Mouse (Mus musculus) cortical plate, adult 2 months (tissue): ENCODE data around the gene Hpcal1. TPM values are rescaled to one million over a fixed set of nuclear protein-coding genes. Genes with fewer than 3 reads are reported as not detected.

Experiments used
- H3K27ac ChIP-seq: fragments of 200-500 bp; 2 replicates; pipeline ENCODE4 v1.5.1; 2012; ENCODE audit warnings: low read length, control low read depth, inconsistent platforms; ENCODE audit not compliant: insufficient read depth
- H3K4me1 ChIP-seq: fragments of 200-500 bp; 2 replicates; pipeline ENCODE4 v1.6.1; 2011; ENCODE audit warnings: low read length; ENCODE audit not compliant: control insufficient read depth, insufficient read depth
- H3K4me3 ChIP-seq: fragments of 200-500 bp; 2 replicates; pipeline ENCODE4 v1.5.1; 2011; ENCODE audit warnings: mild to moderate bottlenecking, low read length, control low read depth; ENCODE audit not compliant: insufficient read depth
- CTCF ChIP-seq: fragments of 200-500 bp; IDR thresholded peaks from 2 replicates; pipeline ENCODE4 v1.5.1; 2011; ENCODE audit warnings: mild to moderate bottlenecking, control low read depth, low read length; ENCODE audit not compliant: insufficient read depth; ENCODE audit errors: extremely low read depth
- POLR2A ChIP-seq: fragments of 200-500 bp; IDR thresholded peaks from 2 replicates; pipeline ENCODE4 v1.6.1; 2011; ENCODE audit warnings: mild to moderate bottlenecking, low read length, control low read depth; ENCODE audit not compliant: insufficient read depth; ENCODE audit errors: extremely low read depth
- polyA plus RNA-seq: library from polyadenylated mRNA; depleted of rRNA; stranded (reverse); fragments of >200 nt; gene quantifications from 2 replicates; pipeline ENCODE4 v1.2.3, GENCODE M21; 2012

Gene Hpcal1
- polyA plus RNA-seq, 1 experiment, result 71.1 TPM

DNA sequence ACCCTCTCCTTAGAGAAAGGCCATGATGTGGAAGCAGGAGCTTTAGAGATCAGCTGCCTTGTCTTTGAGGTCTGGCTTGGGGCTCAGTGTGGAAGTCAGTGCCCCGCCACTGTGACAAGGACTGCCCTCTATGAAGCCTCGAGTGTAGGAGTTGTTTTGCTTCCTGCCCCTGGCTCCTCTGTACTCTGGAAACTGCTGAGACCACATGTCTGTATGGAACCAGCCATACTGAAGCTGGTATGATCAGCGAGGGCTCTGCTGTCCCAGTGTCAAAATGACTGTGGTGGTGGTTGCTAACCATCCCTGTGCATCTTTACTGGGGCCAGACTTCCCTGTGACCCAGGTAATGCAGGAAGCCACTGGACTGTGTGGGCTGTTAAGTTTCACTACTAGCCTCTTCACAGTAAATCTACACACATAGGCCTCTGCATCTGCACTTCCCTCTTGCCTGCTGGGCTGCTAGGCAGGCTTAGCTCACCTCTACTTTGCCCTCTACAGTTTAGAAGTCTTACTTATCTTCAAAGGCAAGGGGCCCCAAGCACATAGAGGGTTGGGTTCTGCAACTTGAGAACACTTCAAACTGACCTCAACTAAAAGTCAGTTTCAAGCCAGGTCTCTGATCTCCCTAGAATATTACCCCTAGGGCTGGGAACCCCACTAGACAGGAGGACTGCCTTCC lies 33.9 kb downstream of the Hpcal1 start:
- H3K4me3 ChIP-seq, result no peak overlapping the region
- TF ChIP-seq POLR2A, result no peak
- TF ChIP-seq CTCF, result no peak

DNA sequence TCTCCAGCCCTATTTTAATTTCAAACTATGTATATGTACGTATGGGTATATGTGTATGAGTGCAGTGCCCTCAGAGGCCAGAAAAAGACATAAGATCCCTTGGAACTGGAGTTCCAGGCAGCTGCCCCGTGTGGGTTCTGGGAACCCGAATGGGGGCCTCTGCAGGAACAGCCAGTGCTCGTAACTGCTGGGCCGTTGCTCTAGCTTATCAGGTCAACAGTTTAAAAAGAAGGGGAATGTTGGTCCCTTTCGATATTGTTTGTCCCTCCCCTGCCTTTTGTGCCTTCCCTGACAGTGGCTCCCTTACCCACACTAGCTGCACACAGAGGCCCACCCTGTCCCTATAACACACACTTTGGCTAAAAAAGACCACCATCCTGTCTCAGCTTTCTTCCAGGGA lies 34.9 kb downstream of the Hpcal1 start:
- Histone ChIP-seq H3K27ac (no peak overlapping the region), H3K4me3 (no peak overlapping the region), H3K4me1 (peaks cover 4% of the 10 kb centered on the region; the same call in 1 of the 2 replicates)
- TF ChIP-seq POLR2A (no peak), CTCF (no peak)

More for the DNA sequence above, 33.9 kb downstream of the Hpcal1 start:
- no peak overlapping the region for H3K27ac ChIP-seq
- peaks cover 4% of the 10 kb centered on the region; the same call in 1 of the 2 replicates for H3K4me1 ChIP-seq

DNA sequence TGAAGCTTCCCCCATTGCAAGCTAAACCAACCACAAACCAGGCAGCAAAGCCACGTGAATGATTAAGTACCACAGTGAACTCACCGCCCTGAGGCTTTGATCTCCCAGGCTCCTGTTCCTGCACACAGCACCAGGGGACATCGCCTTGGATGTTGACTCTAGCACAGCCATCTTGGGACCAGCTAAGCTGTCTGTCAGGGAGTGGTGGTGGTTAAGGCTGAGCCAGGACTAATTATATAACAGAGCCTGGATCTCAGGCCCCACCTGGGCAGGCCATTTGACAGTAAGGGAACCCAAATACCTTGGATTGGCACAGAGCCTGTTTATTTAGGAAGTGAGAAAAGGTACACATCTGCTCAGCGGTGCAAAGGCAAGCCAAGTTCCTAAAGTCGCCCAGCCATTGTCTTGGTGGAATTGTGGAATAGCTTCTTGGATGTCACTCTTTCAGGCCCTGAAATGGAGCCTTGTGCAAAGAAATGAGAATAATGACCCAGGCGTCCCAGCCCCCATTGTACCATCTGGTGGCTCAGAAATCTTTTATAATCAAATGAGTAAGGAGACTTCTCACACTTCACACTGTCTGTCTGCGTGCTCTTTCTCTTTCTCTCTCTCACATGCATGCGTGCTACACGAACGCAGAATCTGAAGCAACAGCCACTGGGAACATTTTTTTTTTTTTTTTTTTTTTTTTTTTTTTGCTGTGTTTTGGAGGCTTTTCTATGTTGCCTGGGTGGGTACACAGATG lies 36.1 kb downstream of the Hpcal1 start:
- Histone ChIP-seq H3K4me1 (peaks cover 4% of the 10 kb centered on the region; the same call in 1 of the 2 replicates), H3K27ac (no peak overlapping the region), H3K4me3 (no peak overlapping the region)
- TF ChIP-seq POLR2A (no peak), CTCF (no peak)

DNA sequence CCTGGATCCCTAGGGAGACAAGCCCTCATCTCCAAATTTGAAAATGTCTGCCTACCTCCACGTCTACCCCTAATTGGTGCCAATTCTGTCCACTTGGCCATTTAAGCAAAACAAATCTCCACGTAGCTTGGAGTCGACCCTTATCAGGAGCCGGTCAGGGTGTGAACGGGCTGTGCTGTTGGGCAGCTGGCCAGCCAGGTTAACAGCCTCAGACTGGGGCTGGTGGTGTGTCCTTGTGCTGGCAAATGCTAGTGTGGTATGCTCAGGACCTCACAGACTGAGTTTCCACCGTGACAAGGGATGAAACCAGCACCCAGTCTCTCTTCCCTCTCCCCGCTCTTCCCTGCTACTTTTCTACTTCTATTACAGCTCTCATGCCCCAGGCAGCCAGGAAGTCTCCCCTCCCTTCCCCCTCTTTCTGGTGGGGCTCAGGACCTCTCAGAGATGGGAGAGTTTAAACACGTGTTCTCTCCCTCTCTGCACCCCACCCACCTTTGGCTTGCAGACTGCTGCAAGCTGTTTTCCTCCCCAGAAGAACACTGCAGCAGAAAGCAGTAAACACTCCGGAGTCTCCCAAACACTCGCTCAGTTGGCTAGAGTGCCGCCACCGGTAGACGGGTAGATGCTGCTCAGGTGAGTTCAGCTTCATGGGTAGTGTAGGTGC lies 37.2 kb downstream of the Hpcal1 start:
- peaks cover 4% of the 10 kb centered on the region; the same call in 1 of the 2 replicates for H3K4me1 ChIP-seq
- TF ChIP-seq POLR2A (no peak), CTCF (no peak)
- no peak overlapping the region for H3K27ac ChIP-seq
- H3K4me3 ChIP-seq, result no peak overlapping the region

DNA sequence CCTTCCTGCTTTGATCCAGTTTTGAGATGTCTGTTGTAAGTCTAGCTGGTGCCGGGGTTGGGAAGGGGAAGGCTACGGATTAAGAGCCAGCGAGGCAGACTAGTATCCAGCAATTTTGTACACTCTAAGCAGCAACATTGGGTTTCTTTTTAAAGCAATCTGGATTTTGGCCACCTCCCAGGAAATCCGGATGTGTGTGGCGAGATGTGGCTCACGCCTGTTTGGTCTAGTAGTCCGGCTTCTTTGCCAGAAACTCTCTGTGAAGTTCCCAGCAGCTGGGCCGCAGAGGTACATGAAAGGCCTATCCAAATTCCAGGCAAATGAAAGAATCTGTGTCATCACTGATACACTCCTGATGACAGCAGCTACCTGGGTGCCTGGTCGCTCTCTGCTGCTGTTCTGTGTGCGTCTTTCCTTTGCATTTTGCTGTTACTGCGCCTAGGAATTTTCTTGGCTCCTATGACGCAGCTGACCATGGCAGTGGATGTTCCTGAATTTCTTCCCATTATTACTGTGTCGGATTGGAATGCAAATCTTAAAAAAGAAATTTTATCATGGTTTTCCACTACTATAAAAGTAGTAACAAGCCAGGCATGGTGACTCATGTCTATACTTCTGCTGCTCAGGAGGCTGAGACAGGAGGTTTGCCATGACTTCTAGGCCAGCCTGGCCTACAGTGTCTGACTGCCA lies 38.7 kb downstream of the Hpcal1 start:
- no peak for TF ChIP-seq POLR2A
- TF ChIP-seq CTCF, result no peak
- Histone ChIP-seq H3K4me1 (peaks cover 4% of the 10 kb centered on the region), H3K27ac (no peak overlapping the region), H3K4me3 (no peak overlapping the region)

DNA sequence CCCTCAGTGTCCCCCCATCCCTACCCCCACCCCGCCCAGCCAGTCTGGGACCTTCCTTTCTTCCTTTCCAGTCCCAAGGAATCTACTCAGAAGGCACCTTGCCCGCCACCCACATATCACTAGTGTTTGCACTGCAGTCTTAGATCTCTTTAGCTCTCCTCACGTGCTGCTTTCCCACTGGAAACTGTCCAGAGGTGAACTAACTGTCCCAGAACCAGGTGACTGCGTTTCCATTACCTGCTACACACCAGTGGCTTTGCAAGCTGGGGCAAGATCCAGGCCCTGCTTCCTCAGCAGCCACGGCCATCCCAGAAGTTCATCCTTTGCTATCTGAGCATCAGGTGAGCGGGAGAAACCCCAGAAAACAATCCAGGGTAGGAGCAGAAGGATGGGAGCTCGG lies 41.4 kb downstream of the Hpcal1 start:
- no peak for TF ChIP-seq CTCF
- Histone ChIP-seq H3K4me1 (peaks cover 3% of the 10 kb centered on the region), H3K4me3 (no peak overlapping the region), H3K27ac (no peak overlapping the region)

DNA sequence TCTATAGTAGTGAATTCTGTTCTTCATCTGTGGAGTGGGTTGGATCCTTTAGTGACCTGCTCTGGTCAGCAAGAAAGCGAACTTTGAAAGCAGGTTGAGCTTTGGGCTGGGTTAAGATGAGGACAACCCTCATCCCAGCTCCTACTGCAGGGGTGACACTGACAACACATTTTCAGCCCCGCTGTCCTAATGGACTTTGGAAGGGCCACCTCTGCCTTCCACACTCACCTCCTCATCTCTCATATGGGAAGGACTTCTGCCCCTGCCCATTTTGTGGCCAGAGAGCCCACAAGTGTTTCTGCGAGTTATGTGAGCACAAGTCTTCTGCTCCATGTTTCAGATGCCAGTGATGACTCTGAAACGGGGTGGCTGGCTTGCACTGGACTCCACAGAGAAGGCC lies 41.9 kb downstream of the Hpcal1 start:
- Histone ChIP-seq H3K27ac (no peak overlapping the region), H3K4me1 (peaks cover 3% of the 10 kb centered on the region), H3K4me3 (no peak overlapping the region)
- TF ChIP-seq POLR2A, result no peak
- no peak for TF ChIP-seq CTCF

DNA sequence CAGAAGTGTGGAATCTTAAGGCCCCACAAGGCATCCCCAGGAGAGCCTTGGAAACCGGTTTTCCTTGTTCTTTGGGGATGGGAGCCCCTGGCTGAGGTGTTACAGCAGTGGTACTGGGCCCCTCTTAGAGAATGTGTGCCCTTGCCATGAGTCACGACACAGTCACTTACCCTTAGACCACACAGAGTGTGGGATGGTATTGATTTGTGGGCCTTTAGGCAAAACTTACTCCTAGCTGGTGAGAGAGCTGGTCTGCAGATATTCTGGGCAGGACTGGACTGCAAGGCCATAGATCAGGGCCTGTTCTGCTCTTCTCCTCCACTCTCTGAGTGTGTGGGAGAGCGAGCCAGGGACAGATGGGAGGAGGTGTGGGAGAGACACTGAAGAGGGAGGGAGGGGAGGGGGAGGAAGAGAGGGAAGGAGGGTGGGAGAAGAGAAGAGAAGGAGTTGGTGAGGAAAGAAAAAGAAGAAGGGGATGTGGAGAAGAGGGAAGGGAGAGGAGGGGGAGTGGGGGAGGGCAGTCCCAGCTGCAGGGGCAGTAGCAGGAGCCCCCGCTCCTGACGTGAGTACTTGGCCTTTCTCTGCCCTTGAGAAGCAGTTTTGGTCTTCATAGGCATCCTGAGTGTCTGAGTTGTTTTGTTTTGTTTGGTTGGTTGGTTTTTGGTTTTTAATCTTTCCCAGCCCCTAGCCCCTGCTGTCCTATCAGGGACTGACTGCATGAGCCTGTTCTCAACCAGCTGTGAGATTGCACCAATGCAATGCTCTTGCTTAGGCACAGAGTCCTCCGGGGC lies 42.7 kb downstream of the Hpcal1 start:
- H3K4me1 ChIP-seq, result peaks cover 3% of the 10 kb centered on the region
- no peak overlapping the region for H3K27ac ChIP-seq
- no peak overlapping the region for H3K4me3 ChIP-seq
- no peak for TF ChIP-seq CTCF
- TF ChIP-seq POLR2A, result no peak
